Mouse (Mus musculus) urinary bladder, postnatal 10 days (tissue): Measurements from ENCODE around the gene Ggcx.

ENCODE experiments used
- DNase-seq: peaks from one replicate; pipeline ENCODE4 v3.0.0; 2022; ENCODE audit warnings: low spot score

Ggcx gene

GRCm38 (mm10) chr6:72414076-72414756 lies at the start of gene Ggcx:
Ggcx (plus strand) TSS chr6:72414308.
- DNase-seq: peak; percentile 71

- DNase-seq: no peak
These were observed 49.1 kb upstream of the Ggcx start for GRCm38 (mm10) chr6:72364985-72365384.

- no peak for DNase-seq
These were observed 47.8 kb upstream of the Ggcx start for GRCm38 (mm10) chr6:72366304-72366703.

GRCm38 (mm10) chr6:72366844-72367443 lies 47.2 kb upstream of the Ggcx start, which contains the start of gene Rnf181:
Rnf181 (minus strand) TSS chr6:72366956.
- DNase-seq: no peak

GRCm38 (mm10) chr6:72367460-72367974 lies 46.6 kb upstream of the Ggcx start:
- no peak for DNase-seq

GRCm38 (mm10) chr6:72369557-72369956 lies 44.6 kb upstream of the Ggcx start:
- DNase-seq: no peak

GRCm38 (mm10) chr6:72370091-72370490 lies 44.0 kb upstream of the Ggcx start:
- no peak for DNase-seq

GRCm38 (mm10) chr6:72371147-72371546 lies 43.0 kb upstream of the Ggcx start:
- DNase-seq: no peak

- DNase-seq: no peak
These were observed 42.5 kb upstream of the Ggcx start for GRCm38 (mm10) chr6:72371571-72371970.

GRCm38 (mm10) chr6:72373184-72373583 lies 40.9 kb upstream of the Ggcx start:
- DNase-seq: no peak

GRCm38 (mm10) chr6:72374206-72374605 lies 39.9 kb upstream of the Ggcx start:
- no peak for DNase-seq

GRCm38 (mm10) chr6:72374820-72375563 lies 39.1 kb upstream of the Ggcx start:
- no peak for DNase-seq

- no peak for DNase-seq
These were observed 35.4 kb upstream of the Ggcx start for GRCm38 (mm10) chr6:72378510-72379234.

GRCm38 (mm10) chr6:72379377-72380130 lies 34.6 kb upstream of the Ggcx start:
- no peak for DNase-seq

- DNase-seq: no peak
These were observed 33.9 kb upstream of the Ggcx start, which contains the start of gene Vamp5 for GRCm38 (mm10) chr6:72380131-72380770. Vamp5 (minus strand) TSS chr6:72380468.

- no peak for DNase-seq
These were observed 31.6 kb upstream of the Ggcx start for GRCm38 (mm10) chr6:72382494-72382893.

- DNase-seq: no peak
These were observed 30.8 kb upstream of the Ggcx start for GRCm38 (mm10) chr6:72383142-72383820.

- no peak for DNase-seq
These were observed 30.2 kb upstream of the Ggcx start for GRCm38 (mm10) chr6:72383952-72384351.

GRCm38 (mm10) chr6:72385258-72385657 lies 28.9 kb upstream of the Ggcx start:
- no peak for DNase-seq

- no peak for DNase-seq
These were observed 27.5 kb upstream of the Ggcx start for GRCm38 (mm10) chr6:72386561-72386960.
